Mouse (Mus musculus): ENCODE data around the gene Parp16. TPM values are rescaled to one million over a fixed set of nuclear protein-coding genes. Genes with fewer than 3 reads are reported as not detected.

Parp16 gene
- total RNA-seq (2023; ENCODE audit: inconsistent age) = 3.7 to 6.5 TPM (median 4.3 TPM) in 4 replicates

GRCm38 (mm10) chr9:65195053-65195452 lies at the start of gene Parp16:
TSS of gene Parp16 (plus strand) at chr9:65195353.

GRCm38 (mm10) chr9:65264959-65265358 lies 69.8 kb downstream of the Parp16 start, which contains the start of gene Cilp:
TSS of gene Cilp (plus strand) at chr9:65265180.

Other genes starting within 250 kb of the Parp16 start
- not detected in 4 replicates for gene Slc24a1, start 243.7 kb upstream of the Parp16 start, total RNA-seq (2023; ENCODE audit: inconsistent age)
- gene Ints14, start 234.4 kb upstream of the Parp16 start, total RNA-seq (2023; ENCODE audit: inconsistent age) = 27.1 to 37.6 TPM (median 32.7 TPM) in 4 replicates
- 19.8 to 23.2 TPM (median 20.2 TPM) in 4 replicates for gene Hacd3, start 173.7 kb upstream of the Parp16 start, total RNA-seq (2023; ENCODE audit: inconsistent age)
- gene Dpp8, start 162.9 kb upstream of the Parp16 start, total RNA-seq (2023; ENCODE audit: inconsistent age) = 84.4 to 90.4 TPM (median 86.0 TPM) in 4 replicates
- 0.21 to 0.27 TPM (median 0.22 TPM) in 4 replicates for gene Igdcc4, start 93.9 kb upstream of the Parp16 start, total RNA-seq (2023; ENCODE audit: inconsistent age)
- gene Igdcc3, start 54.2 kb upstream of the Parp16 start, total RNA-seq (2023; ENCODE audit: inconsistent age) = not detected in 4 replicates
- not detected in 4 replicates for gene Cilp, start 69.8 kb downstream of the Parp16 start, total RNA-seq (2023; ENCODE audit: inconsistent age)
- 30.2 to 36.2 TPM (median 31.7 TPM) in 4 replicates for gene Clpx, start 98.9 kb downstream of the Parp16 start, total RNA-seq (2023; ENCODE audit: inconsistent age)
- gene Pdcd7, start 150.8 kb downstream of the Parp16 start, total RNA-seq (2023; ENCODE audit: inconsistent age) = 21.5 to 25.0 TPM (median 21.9 TPM) in 4 replicates
- gene Ubap1l, start 165.7 kb downstream of the Parp16 start, total RNA-seq (2023; ENCODE audit: inconsistent age) = 0.63 to 1.8 TPM in 2 of 4 replicates, not detected in the others
- gene Kbtbd13, start 196.3 kb downstream of the Parp16 start, total RNA-seq (2023; ENCODE audit: inconsistent age) = not detected in 4 replicates
- 0.21 to 0.26 TPM in 2 of 4 replicates, not detected in the others for gene Rasl12, start 203.2 kb downstream of the Parp16 start, total RNA-seq (2023; ENCODE audit: inconsistent age)
- not detected in 4 replicates for gene Slc51b, start 227.6 kb downstream of the Parp16 start, total RNA-seq (2023; ENCODE audit: inconsistent age)
- gene Mtfmt, start 240.4 kb downstream of the Parp16 start, total RNA-seq (2023; ENCODE audit: inconsistent age) = 21.0 to 25.7 TPM (median 22.2 TPM) in 4 replicates